Mouse (Mus musculus) splenic B cell, adult 2 months (primary cell): Measurements from ENCODE around the gene Tmem8.

Experiments
- DNase-seq: peaks from one replicate; pipeline ENCODE4 v3.0.0-alpha.2; 2011; ENCODE audit warnings: low read depth, low spot score
- H3K27me3 ChIP-seq: 2 replicates; pipeline ENCODE4 v1.6.1; 2012; ENCODE audit warnings: mild to moderate bottlenecking, low read length, moderate library complexity, mixed read lengths; ENCODE audit not compliant: control insufficient read depth, poor library complexity, insufficient read depth, severe bottlenecking
- H3K36me3 ChIP-seq: 2 replicates; pipeline ENCODE4 v1.6.1; 2012; ENCODE audit warnings: mild to moderate bottlenecking, low read length, moderate library complexity, mixed read lengths; ENCODE audit not compliant: control insufficient read depth, poor library complexity, insufficient read depth, severe bottlenecking

The Tmem8 gene

GRCm38 (mm10) chr17:26119766-26120710 is 6.9 kb downstream of the Tmem8 start:
- H3K27me3 ChIP-seq, result no peaks in the 10 kb centered on the region
- H3K36me3 ChIP-seq, result no peaks in the 10 kb centered on the region
- DNase-seq, result peak; percentile 89

GRCm38 (mm10) chr17:26122431-26123140 is 9.5 kb downstream of the Tmem8 start:
- Histone ChIP-seq H3K27me3 (no peaks in the 10 kb centered on the region), H3K36me3 (no peaks in the 10 kb centered on the region)
- no peak for DNase-seq

GRCm38 (mm10) chr17:26123267-26123684 is 10.2 kb downstream of the Tmem8 start, which contains the start of gene Mrpl28:
TSS of gene Mrpl28 (plus strand) at chr17:26123500.
- Histone ChIP-seq H3K27me3 (no peaks in the 10 kb centered on the region), H3K36me3 (no peaks in the 10 kb centered on the region)
- DNase-seq, result peak; percentile 95

GRCm38 (mm10) chr17:26124560-26124959 is 11.5 kb downstream of the Tmem8 start:
- Histone ChIP-seq H3K36me3 (no peaks in the 10 kb centered on the region), H3K27me3 (no peaks in the 10 kb centered on the region)
- DNase-seq, result no peak

GRCm38 (mm10) chr17:26125226-26125625 is 12.1 kb downstream of the Tmem8 start:
- Histone ChIP-seq H3K27me3 (no peaks in the 10 kb centered on the region), H3K36me3 (no peaks in the 10 kb centered on the region)
- no peak for DNase-seq

- Histone ChIP-seq H3K27me3 (no peaks in the 10 kb centered on the region), H3K36me3 (0 out of 2 replicates have a peak, but pooled peaks cover 4% of the 10 kb centered on the region)
- no peak for DNase-seq
Measured at GRCm38 (mm10) chr17:26131062-26131732, 18.1 kb downstream of the Tmem8 start.

- Histone ChIP-seq H3K36me3 (0 out of 2 replicates have a peak, but pooled peaks cover 4% of the 10 kb centered on the region), H3K27me3 (no peaks in the 10 kb centered on the region)
- no peak for DNase-seq
Measured at GRCm38 (mm10) chr17:26131856-26132853, 19.1 kb downstream of the Tmem8 start.

- no peak for DNase-seq
- H3K27me3 ChIP-seq, result no peaks in the 10 kb centered on the region
- no peaks in the 10 kb centered on the region for H3K36me3 ChIP-seq
Measured at GRCm38 (mm10) chr17:26137106-26137750, 24.1 kb downstream of the Tmem8 start.

- H3K36me3 ChIP-seq, result no peaks in the 10 kb centered on the region
- DNase-seq, result no peak
- no peaks in the 10 kb centered on the region for H3K27me3 ChIP-seq
Measured at GRCm38 (mm10) chr17:26137751-26138130, 24.6 kb downstream of the Tmem8 start.

GRCm38 (mm10) chr17:26138239-26138836 is 25.2 kb downstream of the Tmem8 start, which contains the start of gene Axin1:
TSS of gene Axin1 (plus strand) at chr17:26138688.
- peak; percentile 96 for DNase-seq
- no peaks in the 10 kb centered on the region for H3K27me3 ChIP-seq
- H3K36me3 ChIP-seq, result no peaks in the 10 kb centered on the region

- Histone ChIP-seq H3K36me3 (no peaks in the 10 kb centered on the region), H3K27me3 (no peaks in the 10 kb centered on the region)
- DNase-seq, result peak; percentile 42
Measured at GRCm38 (mm10) chr17:26138901-26139381, 25.8 kb downstream of the Tmem8 start.

GRCm38 (mm10) chr17:26142796-26143195 is 29.7 kb downstream of the Tmem8 start:
- no peak for DNase-seq
- no peaks in the 10 kb centered on the region for H3K27me3 ChIP-seq
- H3K36me3 ChIP-seq, result peaks cover 6% of the 10 kb centered on the region

- Histone ChIP-seq H3K27me3 (no peaks in the 10 kb centered on the region), H3K36me3 (peaks cover 6% of the 10 kb centered on the region)
- no peak for DNase-seq
Measured at GRCm38 (mm10) chr17:26143386-26143785, 30.3 kb downstream of the Tmem8 start.
